Mouse (Mus musculus) v-Abl transformed pro-B cells (cell line): Measurements from ENCODE around the gene Entpd2.

ENCODE experiments used
- in situ Hi-C, 2 experiments: fragments of 400-800 bp; cut with MboI; formaldehyde crosslinking; loops; one replicate each; pipeline ENCODE4 v1.15.1; 2025; ENCODE audit not compliant: unreplicated experiment in 2 of 2

Gene Entpd2

GRCm38 (mm10) chr2:25427256-25427655, 31.6 kb downstream of the Entpd2 start:
- in situ Hi-C loops: no loop called here

DNA sequence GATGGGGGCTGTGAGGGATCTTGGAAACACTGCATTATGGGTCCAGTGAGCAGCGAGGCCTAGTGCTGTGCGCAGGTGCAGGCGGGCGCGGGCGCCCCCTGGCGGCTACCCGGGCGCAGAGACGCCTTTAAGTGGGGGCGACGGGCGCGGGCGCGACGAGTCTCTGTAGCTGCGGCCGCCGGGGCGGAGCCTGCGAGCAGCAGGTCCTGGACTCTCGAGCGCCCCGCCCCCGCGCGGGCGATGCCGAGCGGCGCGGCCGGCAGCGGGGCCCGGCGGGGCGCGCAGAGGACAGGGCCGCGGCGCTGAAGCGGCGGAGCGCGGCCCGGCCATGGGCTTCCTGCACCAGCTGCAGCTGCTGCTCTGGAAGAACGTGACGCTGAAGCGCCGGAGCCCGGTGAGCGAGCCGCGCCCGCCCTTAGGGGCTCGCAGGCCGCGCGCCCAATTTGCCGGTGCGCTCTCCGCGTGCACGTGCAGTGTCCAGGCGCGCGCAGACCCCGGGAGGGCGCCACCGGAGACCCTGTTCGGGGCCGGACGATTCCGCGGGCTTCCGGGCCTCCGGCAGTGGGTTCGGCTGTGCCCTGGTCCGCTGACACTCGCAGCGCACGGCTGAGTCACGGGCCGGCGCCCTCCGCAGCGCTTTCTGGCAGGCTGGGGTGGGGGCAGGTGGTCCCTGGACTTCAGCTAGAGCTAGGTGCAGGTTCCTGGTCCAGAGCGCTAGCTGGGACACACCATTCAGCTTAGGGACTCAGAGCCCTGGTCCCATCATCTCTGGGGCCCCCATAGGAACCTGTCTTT, 33.0 kb downstream of the Entpd2 start, which contains the start of gene Abca2:
Abca2 (plus strand) TSS at position 262 of the 795 bp plus-strand sequence.
- in situ Hi-C loops: no loop called here

GRCm38 (mm10) chr2:25429435-25430180, 33.9 kb downstream of the Entpd2 start:
- in situ Hi-C loops: no loop called here

- in situ Hi-C loops: no loop called here
Measured at GRCm38 (mm10) chr2:25430395-25431233, 34.9 kb downstream of the Entpd2 start.

DNA sequence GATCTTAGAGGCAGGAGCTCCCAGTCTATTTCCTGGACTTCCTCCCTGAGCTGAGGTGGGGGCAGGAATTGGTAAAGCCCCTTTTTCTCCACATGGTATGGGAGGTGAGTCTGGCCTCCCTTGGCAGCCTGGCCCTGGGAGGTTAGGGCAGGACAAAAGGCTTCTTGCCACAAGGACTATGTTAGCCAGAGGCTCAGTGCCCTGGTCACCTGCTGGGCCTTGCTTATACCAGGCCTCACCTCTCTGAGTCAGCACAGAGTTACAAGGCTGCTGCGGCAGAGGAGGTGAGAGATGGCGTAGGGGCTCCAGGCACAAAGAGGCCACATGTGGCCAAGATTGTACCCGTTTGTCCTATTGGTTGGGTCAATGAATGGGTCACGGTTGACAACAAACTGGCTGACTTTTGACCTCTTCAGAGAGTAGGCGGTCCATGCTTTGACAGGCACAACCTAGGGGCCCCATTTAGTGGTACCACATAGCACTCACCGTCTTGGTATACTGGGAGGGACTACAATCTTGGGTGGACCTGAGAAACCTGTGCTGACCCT, 35.7 kb downstream of the Entpd2 start:
- in situ Hi-C loops: no loop called here

GRCm38 (mm10) chr2:25432326-25433098, 36.8 kb downstream of the Entpd2 start:
- in situ Hi-C loops: no loop called here

GRCm38 (mm10) chr2:25433101-25433500, 37.4 kb downstream of the Entpd2 start:
- in situ Hi-C loops: no loop called here

- in situ Hi-C loops: no loop called here
Measured at GRCm38 (mm10) chr2:25434292-25434691, 38.6 kb downstream of the Entpd2 start.

- in situ Hi-C loops: no loop called here
Measured at GRCm38 (mm10) chr2:25436286-25436820, 40.7 kb downstream of the Entpd2 start.

DNA sequence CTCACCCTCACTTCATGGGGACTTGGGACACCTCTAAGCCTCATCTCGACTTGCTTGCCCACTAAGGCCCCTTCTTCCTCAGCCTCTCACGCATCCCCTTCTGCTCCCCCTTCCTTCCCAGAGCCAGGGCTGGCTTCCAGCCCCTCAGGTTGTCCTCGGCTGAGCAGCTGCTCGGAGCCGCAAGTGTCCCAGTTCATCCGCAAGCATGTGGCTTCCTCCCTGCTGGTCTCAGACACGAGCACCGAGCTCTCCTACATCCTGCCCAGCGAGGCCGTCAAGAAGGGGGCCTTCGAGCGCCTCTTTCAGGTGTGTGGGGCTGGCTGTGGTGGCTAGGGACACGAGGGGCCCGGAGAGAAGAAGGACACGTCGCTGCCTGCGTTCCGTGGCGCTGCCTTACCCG, 45.4 kb downstream of the Entpd2 start:
- in situ Hi-C loops: no loop called here

DNA sequence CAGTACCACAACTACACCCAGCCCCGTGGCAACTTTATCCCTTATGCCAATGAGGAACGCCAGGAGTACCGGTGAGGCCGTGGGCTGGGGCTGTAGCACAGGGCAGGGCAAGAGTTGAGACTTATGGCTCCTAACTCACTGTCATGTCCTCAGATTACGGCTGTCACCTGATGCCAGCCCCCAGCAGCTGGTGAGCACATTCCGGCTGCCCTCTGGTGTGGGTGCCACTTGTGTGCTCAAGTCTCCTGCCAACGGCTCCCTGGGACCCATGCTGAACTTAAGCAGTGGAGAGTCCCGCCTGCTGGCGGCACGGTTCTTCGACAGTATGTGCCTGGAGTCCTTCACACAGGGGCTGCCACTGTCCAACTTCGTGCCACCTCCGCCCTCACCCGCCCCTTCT, 47.0 kb downstream of the Entpd2 start:
- in situ Hi-C loops: no loop called here
